Mouse (Mus musculus) heart, postnatal 14 days (tissue): ENCODE measurements at regions not wholly inside any gene's neighbourhood (a gene's known extent, or its start where the extent isn't known, plus 50 kb on each side); places are given as distances from the start of the nearest gene placed in this dataset.

ENCODE experiments used
- DNase-seq, 2 experiments: peaks; one replicate each; pipeline ENCODE4 v3.0.0; 2021 to 2022
- intact Hi-C: fragments of 180-260 bp; cut with DNase I; formaldehyde crosslinking; loops from one replicate; pipeline ENCODE4 v1.15.1; 2025

- DNase-seq: no peak
- intact Hi-C loops: no loop called here
These were observed 110.9 kb downstream of the Ndufa4 start for GRCm38 (mm10) chr6:11796361-11796760.

DNA sequence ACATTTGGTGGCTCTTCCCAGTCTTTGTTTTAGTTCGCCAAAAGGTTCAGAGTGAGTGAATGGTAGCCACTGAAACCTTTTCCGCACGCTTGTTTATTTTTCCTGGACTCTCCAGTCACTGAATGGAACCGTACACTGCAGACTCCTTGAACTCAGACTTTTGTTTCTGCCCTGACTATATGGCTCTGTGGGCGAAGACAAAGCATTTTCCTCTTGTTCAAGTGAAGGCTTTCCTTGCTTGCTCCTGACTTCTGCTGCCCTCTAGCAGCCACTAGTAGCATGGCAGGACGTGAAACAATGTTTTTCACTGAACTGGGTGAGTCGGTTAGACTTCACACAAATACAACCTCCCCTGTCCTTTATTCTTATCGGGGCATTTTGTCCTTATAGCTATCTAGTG, 113.9 kb downstream of the Ndufa4 start:
- peak; percentile 3 to 25 for DNase-seq
- intact Hi-C loops: no loop called here

DNA sequence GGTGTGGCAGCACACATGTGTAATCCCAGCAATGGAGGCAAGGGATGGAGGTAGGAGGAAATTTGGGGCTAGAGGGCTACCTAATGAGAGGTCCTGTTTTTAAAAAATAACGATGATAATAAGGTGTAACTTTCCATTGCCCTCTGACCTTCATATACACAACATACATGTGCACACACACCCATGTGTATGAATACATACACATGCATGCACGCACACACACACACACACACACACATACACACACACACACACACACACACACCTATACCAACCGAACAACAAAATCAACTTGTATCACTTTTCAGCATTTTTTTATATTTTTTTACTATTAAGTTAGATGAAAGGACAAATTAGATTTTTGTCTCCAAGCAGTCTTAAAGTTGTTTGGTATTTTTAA, 115.1 kb downstream of the Ndufa4 start:
- intact Hi-C loops: no loop called here
- no peak for DNase-seq

GRCm38 (mm10) chr6:11791056-11791455, 116.2 kb downstream of the Ndufa4 start:
- intact Hi-C loops: no loop called here

GRCm38 (mm10) chr6:11773992-11774391, 133.3 kb downstream of the Ndufa4 start:
- DNase-seq: no peak
- intact Hi-C loops: no loop called here

More at GRCm38 (mm10) chr6:11791056-11791455, 116.2 kb downstream of the Ndufa4 start:
- no peak for DNase-seq

DNA sequence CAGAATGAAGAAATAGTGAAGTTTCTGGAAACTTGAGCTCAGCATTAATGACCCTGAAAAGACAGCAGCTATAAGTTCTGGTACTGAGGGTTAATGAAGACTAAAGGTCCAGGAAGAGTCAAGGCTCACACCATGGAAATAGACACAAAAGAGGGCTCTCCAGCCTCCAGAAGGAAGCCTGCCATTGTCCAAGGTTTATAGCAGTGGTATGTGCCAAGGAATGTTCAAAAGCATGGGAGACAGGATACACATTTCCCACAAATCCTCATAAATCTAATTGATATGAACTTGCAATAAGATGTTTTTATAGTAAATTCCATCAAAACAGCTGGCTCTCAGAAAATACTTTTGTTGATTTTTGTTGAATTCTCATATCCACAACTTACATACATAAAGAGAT, 144.4 kb downstream of the Ndufa4 start:
- intact Hi-C loops: no loop called here
- no peak for DNase-seq

DNA sequence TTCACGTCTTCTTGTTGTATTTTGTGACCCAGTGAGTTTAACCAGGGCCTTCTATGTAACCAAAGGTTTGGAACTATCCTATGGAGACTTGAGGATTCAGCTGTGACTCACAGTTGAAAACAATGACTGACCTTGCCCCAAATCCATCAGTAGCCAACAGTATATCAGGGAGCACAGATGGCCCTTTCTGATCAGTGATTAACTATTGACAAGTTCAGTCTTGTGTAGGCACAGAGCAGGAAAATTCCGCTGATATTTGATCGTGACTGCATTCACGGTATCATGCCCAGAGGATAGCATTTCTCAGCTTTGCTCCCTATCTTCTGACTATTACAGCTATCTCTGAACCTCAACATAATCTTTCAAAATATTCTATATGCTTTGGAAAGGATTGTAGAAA, 169.6 kb downstream of the Ndufa4 start:
- DNase-seq: no peak
- intact Hi-C loops: no loop called here

DNA sequence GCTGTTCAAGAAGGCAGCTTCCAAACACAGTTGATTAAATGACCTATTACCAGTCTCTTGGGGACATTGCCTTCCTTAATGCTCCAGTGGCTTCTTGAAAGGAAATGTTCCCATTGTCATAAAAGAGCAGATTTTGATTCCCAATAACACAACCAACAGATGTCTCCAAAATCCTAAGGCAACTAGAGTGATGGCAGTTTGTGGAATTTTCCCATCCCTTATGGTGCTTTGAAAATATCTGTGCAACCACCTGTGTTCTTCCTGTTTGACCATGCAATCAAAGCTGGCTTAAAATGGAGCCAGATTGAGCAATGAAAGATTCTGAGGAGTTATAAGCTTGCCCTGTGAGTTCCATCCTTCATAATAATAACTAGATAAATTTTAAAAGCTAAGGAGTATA, 176.2 kb downstream of the Ndufa4 start:
- DNase-seq: no peak
- intact Hi-C loops: no loop called here

DNA sequence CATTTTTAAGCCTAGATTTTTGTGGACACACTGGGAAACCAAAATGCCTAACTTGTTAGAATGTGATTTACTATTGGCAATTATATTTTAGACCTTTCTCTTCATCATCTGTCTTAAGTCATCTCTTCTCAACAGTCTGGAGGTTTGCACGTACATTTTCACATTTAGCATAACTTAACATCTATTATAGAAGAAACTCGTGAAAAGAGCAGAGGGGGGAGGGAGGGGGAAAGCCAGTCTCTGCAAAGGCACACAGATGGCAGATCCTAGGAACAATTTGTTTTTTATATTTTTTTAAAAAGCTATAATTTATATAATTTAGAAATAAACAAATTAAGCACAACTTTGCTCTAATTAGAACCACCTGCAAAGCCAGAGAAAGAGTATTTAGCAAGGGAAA, 176.6 kb downstream of the Ndufa4 start:
- no peak for DNase-seq
- intact Hi-C loops: no loop called here

- intact Hi-C loops: no loop called here
- no peak for DNase-seq
These were observed 179.5 kb downstream of the Ndufa4 start for GRCm38 (mm10) chr6:11727806-11728205.

- no peak for DNase-seq
- intact Hi-C loops: no loop called here
These were observed 179.9 kb downstream of the Ndufa4 start for GRCm38 (mm10) chr6:11727370-11727769.

DNA sequence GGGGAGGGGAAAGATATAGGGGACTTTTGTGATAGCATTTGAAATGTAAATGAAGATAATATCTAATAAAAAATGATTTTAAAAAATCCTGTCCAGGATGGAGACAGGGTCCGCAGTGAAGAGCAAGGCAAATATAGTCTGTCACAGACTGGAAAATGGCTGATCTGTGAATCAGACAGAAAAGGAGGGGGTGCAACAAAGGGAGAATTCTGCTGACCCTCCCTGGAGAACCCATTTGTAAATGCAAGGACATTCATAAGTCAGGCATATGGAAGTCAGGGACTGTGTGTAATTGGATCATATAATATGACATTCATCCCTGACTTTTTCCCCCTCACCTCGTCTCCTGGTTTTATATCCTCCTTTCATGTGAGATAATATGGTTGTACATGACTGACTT, 183.8 kb downstream of the Ndufa4 start:
- intact Hi-C loops: no loop called here
- no peak for DNase-seq

DNA sequence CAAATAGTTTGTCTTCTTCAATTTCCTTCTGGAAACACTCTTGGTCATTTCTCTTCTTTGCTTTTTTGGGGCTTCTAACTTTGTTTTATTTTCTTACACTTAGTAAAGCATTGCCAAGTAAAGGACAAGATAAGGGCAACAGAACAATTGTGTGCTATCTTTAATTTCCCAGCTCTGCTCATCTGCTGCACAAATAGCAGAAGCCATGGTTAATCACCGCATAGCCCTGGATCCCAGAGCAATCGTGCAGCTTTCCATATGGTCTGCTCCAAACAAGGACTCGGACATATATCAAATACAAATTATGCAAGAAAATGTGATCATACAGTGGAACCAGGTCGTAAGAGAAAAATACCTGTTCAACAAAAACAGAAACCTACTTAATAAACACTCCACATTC, 187.0 kb downstream of the Ndufa4 start:
- intact Hi-C loops: no loop called here
- no peak for DNase-seq

GRCm38 (mm10) chr6:11710581-11710980, 196.7 kb downstream of the Ndufa4 start:
- intact Hi-C loops: no loop called here
- DNase-seq: no peak

DNA sequence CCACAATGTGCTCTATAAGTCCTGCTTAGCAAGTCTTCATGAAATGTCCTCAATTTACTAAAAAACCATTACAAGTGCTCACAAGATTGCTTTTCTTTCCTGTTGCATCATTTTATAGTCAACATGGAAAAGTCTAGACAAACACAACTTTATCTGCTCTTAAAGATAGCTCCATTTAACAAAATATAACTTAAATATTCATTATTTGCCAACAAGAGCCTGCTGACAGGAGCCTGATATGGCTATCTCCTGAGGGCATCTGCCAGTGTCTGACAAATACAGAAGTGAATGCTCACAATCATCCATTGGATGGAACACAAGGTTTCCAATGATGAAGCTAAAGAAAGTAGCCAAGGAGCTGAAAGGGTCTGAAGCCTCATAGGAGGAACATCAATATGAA, 197.8 kb downstream of the Ndufa4 start:
- no peak for DNase-seq
- intact Hi-C loops: no loop called here
